Mouse (Mus musculus) embryonic facial prominence, embryonic 14.5 days (tissue): ENCODE results near the gene Dennd5b. TPM values are rescaled to one million over a fixed set of nuclear protein-coding genes. Genes with fewer than 3 reads are reported as not detected.

ENCODE experiments used
- ATAC-seq: fragments of 200-750 bp; cut with Nextera tagmentation; 2 replicates; pipeline ENCODE4 v1.8.0; 2017; ENCODE audit warnings: low read depth, moderate number of reproducible peaks, moderate TSS enrichment
- DNase-seq: peaks from one replicate; pipeline ENCODE4 v3.0.0-alpha.2; 2015; ENCODE audit warnings: low spot score
- H3K27ac ChIP-seq: fragments of 300-500 bp; sonication (generic); replicated peaks from 2 replicates; pipeline ENCODE4 v1.5.1; 2014; ENCODE audit warnings: low read depth, mild to moderate bottlenecking, low read length, moderate library complexity
- H3K27me3 ChIP-seq: fragments of 300-500 bp; sonication (generic); replicated peaks from 2 replicates; pipeline ENCODE4 v1.6.1; 2014; ENCODE audit warnings: low read length; ENCODE audit not compliant: control insufficient read depth, insufficient read depth
- H3K36me3 ChIP-seq: fragments of 300-500 bp; sonication (generic); 2 replicates; pipeline ENCODE4 v1.6.1; 2014; ENCODE audit warnings: low read length, mixed read lengths; ENCODE audit not compliant: control insufficient read depth, insufficient read depth
- H3K4me1 ChIP-seq: fragments of 300-500 bp; sonication (generic); 2 replicates; pipeline ENCODE4 v1.6.1; 2014; ENCODE audit warnings: antibody characterized with exemption, low read length; ENCODE audit not compliant: control insufficient read depth, insufficient read depth
- H3K4me2 ChIP-seq: fragments of 300-500 bp; sonication (generic); 2 replicates; pipeline ENCODE4 v1.6.1; 2014; ENCODE audit warnings: low read depth, mild to moderate bottlenecking, low read length, moderate library complexity, mixed read lengths
- H3K4me3 ChIP-seq: fragments of 300-500 bp; sonication (generic); 2 replicates; pipeline ENCODE4 v1.5.1; 2014; ENCODE audit warnings: low read depth, mild to moderate bottlenecking, low read length
- H3K9ac ChIP-seq: fragments of 300-500 bp; sonication (generic); 2 replicates; pipeline ENCODE4 v1.6.1; 2014; ENCODE audit warnings: low read depth, mild to moderate bottlenecking, low read length, moderate library complexity, mixed read lengths
- H3K9me3 ChIP-seq: fragments of 300-500 bp; sonication (generic); 2 replicates; pipeline ENCODE4 v1.6.1; 2016; ENCODE audit warnings: low read length; ENCODE audit not compliant: control insufficient read depth
- WGBS: fragments of 180-500 bp; shearing (Covaris S2); extraction: QIAGEN DNeasy Blood & Tissue Kit; methylation state at CpG from one replicate; pipeline ENCODE4 v1.1.7; 2014; 5-methylcytosine and 5-hydroxymethylcytosine counted together
- polyA plus RNA-seq: library from polyadenylated mRNA; unstranded; fragments of >200 nt; fragmentation: Nextera tagmentation; extraction: Ambion mirVana; gene quantifications from 2 replicates; pipeline ENCODE4 v1.2.1, GENCODE M21; 2014

The Dennd5b gene
- polyA plus RNA-seq, 1 experiment from 2014 or later: 4.8 TPM

GRCm38 (mm10) chr6:148986003-148986402 lies 115.5 kb downstream of the Dennd5b start:
- Histone ChIP-seq H3K4me3 (no peak overlapping the region), H3K9ac (no peak overlapping the region), H3K27ac (no peak overlapping the region), H3K4me2 (no peak overlapping the region), H3K27me3 (no peaks in the 10 kb centered on the region), H3K36me3 (no peaks in the 10 kb centered on the region), H3K9me3 (no peaks in the 10 kb centered on the region), H3K4me1 (no peaks in the 10 kb centered on the region)
- 87% methylated on average over 4 of the region's 4 CpGs for whole genome bisulfite sequencing
- ATAC-seq: no peak
- no peak for DNase-seq

- Histone ChIP-seq H3K4me1 (no peaks in the 10 kb centered on the region), H3K4me2 (no peak overlapping the region), H3K36me3 (no peaks in the 10 kb centered on the region), H3K27me3 (no peaks in the 10 kb centered on the region), H3K27ac (no peak overlapping the region), H3K9ac (no peak overlapping the region), H3K9me3 (0 out of 2 replicates have a peak, but pooled peaks cover 2% of the 10 kb centered on the region), H3K4me3 (no peak overlapping the region)
- DNase-seq (peak; percentile 57), ATAC-seq (no peak)
- 21% methylated on average over 2 of the region's 3 CpGs for WGBS
Observed at GRCm38 (mm10) chr6:148980495-148980894, 121.0 kb downstream of the Dennd5b start.

- no peak overlapping the region for H3K27ac ChIP-seq
- DNase-seq: no peak
- H3K36me3 ChIP-seq: no peaks in the 10 kb centered on the region
- H3K4me2 ChIP-seq: no peak overlapping the region
- 95% methylated on average over 3 of the region's 3 CpGs for WGBS
- no peak for ATAC-seq
- 0 out of 2 replicates have a peak, but pooled peaks cover 2% of the 10 kb centered on the region for H3K9me3 ChIP-seq
- no peaks in the 10 kb centered on the region for H3K27me3 ChIP-seq
- H3K4me1 ChIP-seq: peaks cover 10% of the 10 kb centered on the region
- H3K4me3 ChIP-seq: no peak overlapping the region
- no peak overlapping the region for H3K9ac ChIP-seq
Observed at GRCm38 (mm10) chr6:148975096-148975495, 126.4 kb downstream of the Dennd5b start.

GRCm38 (mm10) chr6:148972891-148973290 lies 128.6 kb downstream of the Dennd5b start:
- peaks cover 10% of the 10 kb centered on the region for H3K4me1 ChIP-seq
- H3K9me3 ChIP-seq: 0 out of 2 replicates have a peak, but pooled peaks cover 1% of the 10 kb centered on the region
- H3K4me3 ChIP-seq: no peak overlapping the region
- no peak overlapping the region for H3K9ac ChIP-seq
- no peak overlapping the region for H3K27ac ChIP-seq
- ATAC-seq (no peak), DNase-seq (no peak)
- no peaks in the 10 kb centered on the region for H3K27me3 ChIP-seq
- WGBS: 59% methylated on average over 2 of the region's 2 CpGs
- no peaks in the 10 kb centered on the region for H3K36me3 ChIP-seq
- H3K4me2 ChIP-seq: no peak overlapping the region

- Histone ChIP-seq H3K4me3 (no peak overlapping the region), H3K9me3 (no peaks in the 10 kb centered on the region), H3K9ac (no peak overlapping the region), H3K27me3 (no peaks in the 10 kb centered on the region), H3K27ac (peak overlapping the region; percentile 24; the same call in 1 of the 2 replicates), H3K4me1 (peaks cover 10% of the 10 kb centered on the region), H3K36me3 (no peaks in the 10 kb centered on the region), H3K4me2 (peak overlapping the region; percentile 1; the same call in 1 of the 2 replicates)
- DNase-seq (no peak), ATAC-seq (peak; percentile 65; the same call in 1 of the 2 replicates)
- WGBS: 16% methylated on average over 9 of the region's 9 CpGs
Observed at GRCm38 (mm10) chr6:148972059-148972848, 129.2 kb downstream of the Dennd5b start.

GRCm38 (mm10) chr6:148971385-148971940 lies 130.0 kb downstream of the Dennd5b start:
- Histone ChIP-seq H3K4me2 (peak overlapping the region; percentile 1), H3K36me3 (no peaks in the 10 kb centered on the region), H3K27ac (peak overlapping the region; percentile 24; the same call in 1 of the 2 replicates), H3K9ac (no peak overlapping the region), H3K4me1 (peaks cover 10% of the 10 kb centered on the region), H3K4me3 (no peak overlapping the region), H3K9me3 (no peaks in the 10 kb centered on the region), H3K27me3 (no peaks in the 10 kb centered on the region)
- ATAC-seq: peak; percentile 70; the same call in 1 of the 2 replicates
- WGBS: 25% methylated on average over 9 of the region's 9 CpGs
- peak; percentile 61 for DNase-seq

GRCm38 (mm10) chr6:148961285-148961684 lies 140.2 kb downstream of the Dennd5b start:
- H3K27ac ChIP-seq: no peak overlapping the region
- WGBS: 22% methylated on average over 1 of the region's 1 CpGs
- no peak for DNase-seq

GRCm38 (mm10) chr6:148959540-148960238 lies 141.8 kb downstream of the Dennd5b start:
- Histone ChIP-seq H3K27ac (no peak overlapping the region), H3K9ac (no peak overlapping the region), H3K27me3 (no peaks in the 10 kb centered on the region), H3K4me1 (no peaks in the 10 kb centered on the region), H3K4me3 (no peak overlapping the region), H3K36me3 (no peaks in the 10 kb centered on the region), H3K4me2 (no peak overlapping the region), H3K9me3 (no peaks in the 10 kb centered on the region)
- peak; percentile 54 for DNase-seq
- ATAC-seq: peak; percentile 60; the same call in 1 of the 2 replicates
- 43% methylated on average over 4 of the region's 4 CpGs for WGBS

More at GRCm38 (mm10) chr6:148961285-148961684, 140.2 kb downstream of the Dennd5b start:
- H3K9me3 ChIP-seq: no peaks in the 10 kb centered on the region
- no peaks in the 10 kb centered on the region for H3K36me3 ChIP-seq
- no peaks in the 10 kb centered on the region for H3K4me1 ChIP-seq
- ATAC-seq: no peak
- H3K4me3 ChIP-seq: no peak overlapping the region
- no peaks in the 10 kb centered on the region for H3K27me3 ChIP-seq
- H3K9ac ChIP-seq: no peak overlapping the region
- no peak overlapping the region for H3K4me2 ChIP-seq
